Mouse (Mus musculus): ENCODE results near the gene Zfp217. TPM values are rescaled to one million over a fixed set of nuclear protein-coding genes. Genes with fewer than 3 reads are reported as not detected.

Zfp217 gene
- polyA plus RNA-seq, 1 experiment from 2014 or later = 2.7 TPM

DNA sequence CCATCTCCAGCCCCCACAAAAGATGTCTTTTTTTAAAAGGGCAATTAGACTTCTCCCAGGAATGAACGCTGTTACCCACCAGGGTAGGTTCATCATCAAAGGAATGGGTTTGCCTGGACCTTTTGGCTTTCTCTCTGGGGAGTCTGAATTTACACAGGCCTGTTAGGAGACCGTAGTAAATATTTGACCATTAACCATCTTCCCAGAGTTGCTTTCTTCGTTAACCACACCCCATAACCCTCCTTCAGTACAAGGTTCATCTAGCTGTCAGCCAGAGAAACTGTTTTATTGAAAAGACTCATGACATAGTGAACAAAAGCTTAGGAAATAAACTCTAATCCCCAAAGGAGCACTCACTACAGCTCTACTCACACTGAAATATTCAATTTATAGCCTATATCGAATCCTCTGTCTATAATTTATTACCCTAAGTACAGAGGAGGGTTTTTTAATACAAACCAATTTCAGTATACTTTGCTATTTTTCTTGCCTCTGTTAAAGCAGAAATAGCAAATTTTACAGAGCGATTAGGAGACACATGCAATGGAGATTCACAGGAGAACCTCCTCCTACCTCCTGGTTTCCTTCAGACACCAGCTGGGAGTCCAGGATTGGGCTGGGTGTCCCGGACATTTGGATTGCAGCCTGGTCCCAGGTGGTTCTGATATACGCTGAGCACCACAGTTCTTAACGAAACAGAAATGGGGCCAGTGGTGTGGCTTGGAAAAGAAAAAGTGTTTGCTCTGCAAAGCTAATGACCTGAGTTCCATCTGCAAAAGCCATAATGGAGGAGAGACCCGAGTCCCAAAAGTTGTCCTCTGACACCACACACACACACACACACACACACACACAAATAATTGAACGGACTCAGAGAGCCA lies 56.1 kb downstream of the Zfp217 start:
- Histone ChIP-seq H3K4me2 (no peak overlapping the region), H3K9me3 (replicated peaks) (no peaks in the 10 kb centered on the region), H3K27ac (no peak overlapping the region), H3K4me1 (replicated peaks) (no peaks in the 10 kb centered on the region), H3K27me3 (no peaks in the 10 kb centered on the region), H3K9ac (no peak overlapping the region), H3K36me3 (no peaks in the 10 kb centered on the region), H3K4me3 (no peak overlapping the region)
- WGBS = 69% methylated on average over 10 of the region's 10 CpGs
- ATAC-seq (replicated peaks; ENCODE audit: insufficient number of reproducible peaks, insufficient read depth, low FRiP score, low read depth) = no peak

DNA sequence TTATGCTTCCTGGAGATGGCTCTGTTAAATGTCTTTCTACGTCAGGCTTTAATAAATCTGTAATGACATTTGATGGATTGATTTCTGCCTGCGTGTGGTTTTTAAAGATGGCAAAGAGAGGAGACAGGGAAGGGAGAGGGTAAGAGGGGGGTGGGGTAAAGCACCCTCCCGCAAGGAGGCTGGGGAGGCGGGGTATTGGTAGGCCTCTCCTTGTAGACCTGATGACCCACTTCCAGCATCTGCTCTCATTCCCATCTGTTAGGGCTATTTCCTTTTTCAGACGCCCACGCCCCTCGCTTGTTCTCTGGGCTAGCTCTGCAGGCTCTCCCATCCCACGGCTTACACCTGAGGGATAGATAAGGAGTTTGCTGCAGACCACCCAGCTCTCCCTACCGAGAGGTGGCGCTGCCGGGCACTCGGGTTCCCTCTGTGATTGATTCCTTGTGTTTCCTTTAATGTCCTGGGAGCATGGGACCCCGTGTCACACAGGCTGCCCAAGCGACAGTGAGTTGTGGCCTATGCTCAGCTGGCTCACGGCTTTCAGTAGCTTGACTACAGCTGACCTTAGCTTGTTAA lies 69.4 kb downstream of the Zfp217 start:
- no peak overlapping the region for H3K4me2 ChIP-seq
- no peak overlapping the region for H3K9ac ChIP-seq
- 42% methylated on average over 15 of the region's 15 CpGs for WGBS
- no peak overlapping the region for H3K4me3 ChIP-seq
- ATAC-seq (replicated peaks; ENCODE audit: insufficient number of reproducible peaks, insufficient read depth, low FRiP score, low read depth) = no peak
- H3K27me3 ChIP-seq = no peaks in the 10 kb centered on the region
- no peaks in the 10 kb centered on the region for H3K9me3 ChIP-seq (replicated peaks)
- H3K27ac ChIP-seq = no peak overlapping the region
- H3K36me3 ChIP-seq = no peaks in the 10 kb centered on the region
- no peaks in the 10 kb centered on the region for H3K4me1 ChIP-seq (replicated peaks)

DNA sequence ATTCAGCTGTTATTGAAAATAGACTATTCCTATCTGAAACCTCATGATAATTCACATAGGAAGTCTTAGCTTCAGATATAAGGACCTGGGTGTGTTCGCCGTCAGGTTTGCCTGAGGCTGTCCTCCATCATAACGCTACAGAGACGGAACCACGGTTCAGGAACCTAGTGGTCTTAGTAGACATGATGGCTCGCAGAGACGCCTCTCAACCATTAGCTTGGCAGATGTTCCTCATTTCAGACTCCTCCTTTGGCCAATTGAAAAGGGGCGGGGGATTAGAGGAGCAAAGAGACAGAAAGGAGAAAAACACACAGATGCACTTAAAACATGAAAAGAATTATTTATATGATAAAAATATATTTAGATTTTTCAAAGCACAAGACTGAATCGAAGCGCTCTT lies 69.9 kb downstream of the Zfp217 start:
- WGBS = 78% methylated on average over 10 of the region's 10 CpGs
- Histone ChIP-seq H3K27ac (no peak overlapping the region), H3K4me2 (no peak overlapping the region), H3K4me3 (no peak overlapping the region), H3K36me3 (no peaks in the 10 kb centered on the region), H3K9ac (no peak overlapping the region), H3K4me1 (replicated peaks) (no peaks in the 10 kb centered on the region), H3K9me3 (replicated peaks) (no peaks in the 10 kb centered on the region), H3K27me3 (no peaks in the 10 kb centered on the region)
- no peak for ATAC-seq (replicated peaks; ENCODE audit: insufficient number of reproducible peaks, insufficient read depth, low FRiP score, low read depth)

DNA sequence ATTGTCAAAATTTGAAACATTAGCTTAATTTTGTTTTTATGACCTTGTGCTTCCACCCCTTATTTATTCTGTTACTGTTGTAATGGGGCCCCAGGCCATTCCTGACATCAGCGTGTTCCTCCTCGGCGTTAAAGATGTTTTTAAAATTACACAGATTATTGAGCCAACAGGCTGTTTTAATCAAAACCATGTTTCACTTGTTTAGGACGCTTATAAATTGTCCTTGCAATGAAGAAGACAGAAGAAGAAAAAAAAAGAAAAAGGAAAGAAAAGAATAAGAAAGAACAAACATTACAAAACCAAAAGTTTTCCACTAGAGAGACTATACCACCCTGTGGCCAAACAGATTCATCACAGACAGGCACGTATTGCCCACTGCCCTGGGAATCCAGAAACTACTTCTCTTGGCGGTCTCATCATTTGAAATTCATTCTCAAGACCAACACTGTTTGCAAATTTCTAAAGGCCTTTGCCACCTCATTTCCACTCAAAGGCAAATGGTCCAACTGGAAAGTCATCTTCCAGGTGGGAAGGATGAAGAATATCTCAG lies 70.9 kb downstream of the Zfp217 start:
- Histone ChIP-seq H3K27me3 (no peaks in the 10 kb centered on the region), H3K27ac (no peak overlapping the region), H3K4me1 (replicated peaks) (no peaks in the 10 kb centered on the region), H3K9ac (no peak overlapping the region), H3K9me3 (replicated peaks) (no peaks in the 10 kb centered on the region), H3K4me3 (no peak overlapping the region), H3K4me2 (no peak overlapping the region), H3K36me3 (no peaks in the 10 kb centered on the region)
- no peak for ATAC-seq (replicated peaks; ENCODE audit: insufficient number of reproducible peaks, insufficient read depth, low FRiP score, low read depth)
- WGBS = 67% methylated on average over 6 of the region's 6 CpGs

DNA sequence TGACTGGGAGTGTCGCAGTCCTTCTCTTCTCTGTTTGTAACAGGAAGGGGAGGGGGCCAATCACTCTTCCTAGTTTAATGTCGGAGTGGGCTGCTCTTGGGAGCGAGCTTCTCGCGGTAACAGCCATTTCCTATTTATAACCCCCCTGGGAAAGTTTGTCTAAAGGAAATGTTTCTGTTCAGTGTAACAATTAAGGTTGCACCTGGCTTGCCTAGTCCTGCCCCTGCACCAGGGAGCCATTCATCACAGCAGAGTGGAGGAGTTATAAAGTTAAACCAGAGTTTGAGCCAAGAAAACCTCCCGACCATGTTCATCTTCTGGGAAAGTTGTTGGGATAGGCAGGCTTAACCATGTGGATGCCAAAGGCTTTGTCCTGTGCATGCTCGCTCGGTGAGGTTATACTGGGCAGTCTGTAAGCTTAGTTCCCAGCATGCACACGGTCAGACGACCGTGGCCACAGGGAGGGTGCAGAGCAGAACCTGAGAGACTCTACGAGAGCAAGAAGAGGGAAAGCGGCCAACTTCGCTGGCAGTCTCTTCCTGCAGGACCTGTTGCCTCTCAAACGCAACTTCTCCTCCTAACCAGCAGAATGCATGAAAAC lies 77.2 kb downstream of the Zfp217 start:
- WGBS = 37% methylated on average over 15 of the region's 15 CpGs
- peak overlapping the region; percentile 5; the same call in 1 of the 2 replicates for H3K27ac ChIP-seq
- H3K27me3 ChIP-seq = no peaks in the 10 kb centered on the region
- ATAC-seq (replicated peaks; ENCODE audit: insufficient number of reproducible peaks, insufficient read depth, low FRiP score, low read depth) = no peak
- no peak overlapping the region for H3K9ac ChIP-seq
- peak overlapping the region; percentile 42 for H3K4me2 ChIP-seq
- peak overlapping the region; percentile 15 for H3K4me3 ChIP-seq
- H3K36me3 ChIP-seq = no peaks in the 10 kb centered on the region
- no peaks in the 10 kb centered on the region for H3K9me3 ChIP-seq (replicated peaks)
- H3K4me1 ChIP-seq (replicated peaks) = 0 out of 2 replicates have a peak, but pooled peaks cover 2% of the 10 kb centered on the region

DNA sequence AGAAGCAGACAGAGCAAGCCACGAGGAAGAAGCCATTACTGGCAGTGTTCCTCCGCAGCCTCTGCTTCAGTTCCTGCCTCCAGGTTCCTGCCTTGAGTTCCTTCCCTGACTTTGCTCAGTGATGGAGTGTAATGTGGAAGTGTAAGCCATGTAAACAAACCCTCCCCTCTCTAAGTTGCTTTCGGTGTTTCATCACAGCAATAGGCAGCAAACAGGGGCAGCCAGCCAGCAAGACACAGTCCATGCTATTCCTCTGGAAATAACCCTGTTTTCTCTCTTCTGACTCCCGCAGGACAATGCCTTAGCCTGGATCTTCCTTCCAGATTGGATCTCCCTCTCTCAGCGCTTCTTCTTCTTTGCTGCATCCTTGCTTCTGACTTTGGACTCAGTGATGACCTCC lies 77.9 kb downstream of the Zfp217 start:
- H3K27ac ChIP-seq = no peak overlapping the region
- no peak overlapping the region for H3K9ac ChIP-seq
- H3K27me3 ChIP-seq = no peaks in the 10 kb centered on the region
- H3K9me3 ChIP-seq (replicated peaks) = no peaks in the 10 kb centered on the region
- WGBS = 77% methylated on average over 5 of the region's 5 CpGs
- no peak overlapping the region for H3K4me2 ChIP-seq
- H3K4me1 ChIP-seq (replicated peaks) = 0 out of 2 replicates have a peak, but pooled peaks cover 2% of the 10 kb centered on the region
- ATAC-seq (replicated peaks; ENCODE audit: insufficient number of reproducible peaks, insufficient read depth, low FRiP score, low read depth) = no peak
- H3K36me3 ChIP-seq = no peaks in the 10 kb centered on the region
- H3K4me3 ChIP-seq = no peak overlapping the region

DNA sequence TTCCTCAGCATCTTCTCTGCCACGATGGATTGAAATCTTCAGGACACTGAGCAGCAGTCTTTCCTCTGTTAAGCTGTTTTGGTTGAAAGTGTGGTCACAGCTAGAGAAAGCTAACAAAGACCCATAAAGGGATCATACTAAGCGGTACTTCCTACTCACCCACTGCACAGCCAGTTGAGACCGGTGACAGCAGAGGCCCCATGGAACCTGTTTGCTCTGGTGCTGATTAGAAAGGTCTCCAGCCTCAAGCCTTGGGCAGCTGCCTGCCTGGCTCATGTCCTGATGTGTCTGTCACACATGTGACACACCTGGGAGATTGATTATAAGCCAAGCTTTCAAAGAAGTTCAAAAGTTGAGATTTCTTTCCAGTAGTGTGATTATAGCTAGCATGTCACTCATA lies 85.5 kb downstream of the Zfp217 start:
- Histone ChIP-seq H3K4me2 (no peak overlapping the region), H3K9ac (no peak overlapping the region), H3K4me3 (no peak overlapping the region), H3K36me3 (no peaks in the 10 kb centered on the region), H3K9me3 (replicated peaks) (no peaks in the 10 kb centered on the region), H3K27ac (no peak overlapping the region), H3K4me1 (replicated peaks) (no peaks in the 10 kb centered on the region), H3K27me3 (no peaks in the 10 kb centered on the region)
- WGBS = 86% methylated on average over 3 of the region's 3 CpGs
- no peak for ATAC-seq (replicated peaks; ENCODE audit: insufficient number of reproducible peaks, insufficient read depth, low FRiP score, low read depth)

DNA sequence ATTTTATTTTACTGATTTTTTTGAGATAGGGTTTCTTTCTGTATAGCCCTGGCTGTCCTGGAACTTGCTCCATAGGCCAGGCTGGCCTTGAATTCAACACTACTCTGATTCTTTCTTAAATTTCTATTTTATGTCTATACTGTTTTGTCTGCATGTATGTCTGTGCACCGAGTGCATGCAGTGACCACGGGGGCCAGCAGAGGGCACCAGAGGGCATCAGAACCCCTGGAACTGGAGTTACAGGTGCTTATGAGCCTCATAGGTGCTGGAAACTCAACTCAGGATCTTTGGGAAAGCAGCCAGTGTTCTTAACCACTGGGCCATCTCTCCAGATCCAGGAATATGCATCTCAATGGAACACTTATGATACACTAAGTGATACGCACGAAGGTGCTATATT lies 87.8 kb downstream of the Zfp217 start:
- no peak overlapping the region for H3K9ac ChIP-seq
- WGBS = 70% methylated on average over 4 of the region's 4 CpGs
- H3K4me1 ChIP-seq (replicated peaks) = no peaks in the 10 kb centered on the region
- H3K9me3 ChIP-seq (replicated peaks) = no peaks in the 10 kb centered on the region
- H3K36me3 ChIP-seq = no peaks in the 10 kb centered on the region
- no peaks in the 10 kb centered on the region for H3K27me3 ChIP-seq
- no peak overlapping the region for H3K4me3 ChIP-seq
- no peak overlapping the region for H3K4me2 ChIP-seq
- no peak for ATAC-seq (replicated peaks; ENCODE audit: insufficient number of reproducible peaks, insufficient read depth, low FRiP score, low read depth)
- H3K27ac ChIP-seq = no peak overlapping the region

DNA sequence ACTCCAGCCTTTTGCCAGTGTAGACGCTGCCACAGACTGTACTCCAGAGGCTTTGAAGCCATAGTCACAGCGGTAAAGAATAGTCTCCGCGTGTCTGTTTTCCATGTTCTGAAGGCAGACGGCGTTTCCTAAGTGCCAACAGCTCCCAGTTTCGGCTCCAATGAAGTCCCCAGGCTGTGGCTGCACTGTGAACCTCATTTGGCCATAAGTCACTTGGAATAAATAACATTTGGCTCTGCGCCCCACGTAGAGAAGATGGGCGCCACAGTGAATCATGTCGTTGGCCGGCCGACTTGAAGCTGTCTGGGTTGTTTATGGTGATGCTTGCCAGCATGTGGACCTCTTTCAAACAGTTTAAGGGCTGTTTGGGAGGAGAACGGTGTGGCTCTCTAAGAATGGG lies 89.1 kb downstream of the Zfp217 start:
- Histone ChIP-seq H3K4me3 (no peak overlapping the region), H3K27ac (no peak overlapping the region), H3K4me1 (replicated peaks) (no peaks in the 10 kb centered on the region), H3K27me3 (no peaks in the 10 kb centered on the region), H3K4me2 (no peak overlapping the region), H3K36me3 (no peaks in the 10 kb centered on the region), H3K9me3 (replicated peaks) (no peaks in the 10 kb centered on the region), H3K9ac (no peak overlapping the region)
- ATAC-seq (replicated peaks; ENCODE audit: insufficient number of reproducible peaks, insufficient read depth, low FRiP score, low read depth) = no peak
- 80% methylated on average over 14 of the region's 14 CpGs for WGBS

Data from heart, embryonic 15.5 days (tissue).